Mouse (Mus musculus) cortical plate, adult 2 months (tissue): ENCODE results near the gene Hpse2.

Experiments used
- CTCF ChIP-seq: fragments of 200-500 bp; IDR thresholded peaks from 2 replicates; pipeline ENCODE4 v1.5.1; 2011; ENCODE audit warnings: mild to moderate bottlenecking, control low read depth, low read length; ENCODE audit not compliant: insufficient read depth; ENCODE audit errors: extremely low read depth
- POLR2A ChIP-seq: fragments of 200-500 bp; IDR thresholded peaks from 2 replicates; pipeline ENCODE4 v1.6.1; 2011; ENCODE audit warnings: mild to moderate bottlenecking, low read length, control low read depth; ENCODE audit not compliant: insufficient read depth; ENCODE audit errors: extremely low read depth

- no peak for TF ChIP-seq CTCF
- no peak for TF ChIP-seq POLR2A
These were observed 549.9 kb downstream of the Hpse2 start for GRCm38 (mm10) chr19:42838271-42838670.
